Mouse (Mus musculus) megakaryocyte, embryonic 14.5 days (primary cell): ENCODE results near the gene Pced1a.

ENCODE experiments used
- FLI1 ChIP-seq: IDR thresholded peaks from 2 replicates; pipeline ENCODE4 v1.6.1; 2012; ENCODE audit warnings: low read length, inconsistent platforms, mixed read lengths
- GATA1 ChIP-seq: IDR thresholded peaks from 3 replicates; pipeline ENCODE4 v1.6.1; 2012; ENCODE audit warnings: mixed read lengths, low read length, inconsistent platforms, borderline replicate concordance

DNA sequence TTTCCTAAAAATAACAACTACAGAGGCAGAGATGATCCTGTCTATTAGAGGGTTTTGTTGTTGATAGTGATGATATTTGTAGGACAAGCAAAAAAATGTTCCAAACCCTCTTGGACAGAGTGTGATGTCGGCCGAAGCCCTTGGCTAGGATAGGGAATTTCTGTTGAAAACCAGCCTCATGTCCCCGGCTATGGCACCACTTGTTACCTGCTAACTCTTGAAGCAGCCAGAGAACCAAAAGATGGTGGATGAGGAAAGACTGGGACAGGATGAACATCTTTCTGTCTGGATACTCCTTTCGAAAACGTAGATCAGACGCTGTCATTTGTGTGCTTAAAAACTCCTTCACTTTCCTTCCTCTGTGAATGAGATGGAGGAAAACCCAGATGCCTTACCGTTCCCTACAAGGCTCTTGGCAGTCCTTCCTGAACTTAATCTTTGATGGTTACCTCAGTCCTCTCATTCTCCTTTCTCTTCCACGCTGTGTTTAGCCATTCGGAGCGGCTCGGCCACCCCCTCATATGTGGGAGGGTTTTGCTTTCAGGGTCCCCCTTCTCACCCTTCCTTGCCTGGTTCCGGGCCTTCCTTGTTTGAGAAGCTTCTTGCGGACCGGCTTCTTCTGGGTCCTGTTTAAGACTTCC, 26.7 kb upstream of the Pced1a start:
- TF ChIP-seq FLI1 (no peak), GATA1 (no peak)
